Mouse (Mus musculus): ENCODE measurements at regions not wholly inside any gene's neighbourhood (a gene's known extent, or its start where the extent isn't known, plus 50 kb on each side); places are given as distances from the start of the nearest gene placed in this dataset.

DNA sequence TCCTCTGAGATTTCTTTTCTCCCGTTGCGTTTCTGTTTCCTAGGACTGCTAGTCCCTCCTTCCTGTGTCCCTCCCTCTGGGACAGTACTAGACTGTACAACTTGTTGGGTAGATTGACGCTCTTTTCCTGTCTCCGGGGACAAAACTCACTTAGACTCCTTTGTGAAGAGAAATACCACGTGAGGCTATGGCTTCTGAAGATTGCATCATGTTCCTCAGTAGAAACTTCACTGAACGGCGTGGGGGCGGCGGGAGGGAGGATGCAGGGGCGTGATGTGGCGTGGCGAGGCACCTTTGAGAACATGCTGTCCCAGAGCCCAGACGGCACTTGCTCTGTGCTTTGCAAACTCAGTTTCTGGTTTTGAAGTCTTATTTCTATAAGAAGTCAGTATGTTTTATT is 78.5 kb downstream of the Spata18 start:
- no peaks in the 10 kb centered on the region for H3K4me1 ChIP-seq (replicated peaks; ENCODE audit: low read depth, low read length)
- H3K27me3 ChIP-seq (ENCODE audit: insufficient read depth, low read length): no peaks in the 10 kb centered on the region
- no peak for TF ChIP-seq POU5F1 (IDR thresholded peaks at IDR 0.05; ENCODE audit: borderline replicate concordance, low read length)
- H3K9me3 ChIP-seq (ENCODE audit: low read length): no peaks in the 10 kb centered on the region
- H3K4me3 ChIP-seq (replicated peaks; ENCODE audit: low read length): no peak overlapping the region
- no peaks in the 10 kb centered on the region for H3K36me3 ChIP-seq (ENCODE audit: insufficient read depth, low read length)

DNA sequence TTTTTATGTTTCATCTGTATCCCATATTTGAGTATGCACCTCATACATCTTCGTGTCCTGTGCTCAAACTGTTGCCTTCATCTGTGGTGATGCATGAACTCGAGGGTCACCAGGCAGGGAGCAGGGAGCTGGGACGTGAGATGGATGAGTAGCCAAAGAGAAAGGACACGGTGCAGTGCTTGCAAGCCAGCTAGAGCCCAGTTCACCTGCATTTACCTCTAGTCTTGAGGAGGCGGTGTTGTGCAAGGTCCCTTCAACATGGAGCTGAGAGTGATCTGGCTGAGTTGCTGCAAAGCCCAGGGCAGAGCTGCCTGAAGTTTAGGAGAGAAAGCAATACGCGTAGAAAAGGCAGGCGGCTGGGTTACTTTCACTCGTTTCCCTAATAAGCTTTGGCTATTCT is 80.2 kb downstream of the Spata18 start:
- Histone ChIP-seq H3K27me3 (ENCODE audit: insufficient read depth, low read length) (no peaks in the 10 kb centered on the region), H3K36me3 (ENCODE audit: insufficient read depth, low read length) (no peaks in the 10 kb centered on the region), H3K4me3 (replicated peaks; ENCODE audit: low read length) (no peak overlapping the region), H3K9me3 (ENCODE audit: low read length) (0 out of 2 replicates have a peak, but pooled peaks cover under 1% of the 10 kb centered on the region), H3K4me1 (replicated peaks; ENCODE audit: low read depth, low read length) (no peaks in the 10 kb centered on the region)
- TF ChIP-seq POU5F1 (IDR thresholded peaks at IDR 0.05; ENCODE audit: borderline replicate concordance, low read length) (no peak), NANOG (IDR thresholded peaks at IDR 0.05; ENCODE audit: borderline replicate concordance, low read length) (no peak), CTCF (conservative IDR thresholded peaks at IDR 0.05; ENCODE audit: low read length) (no peak)

DNA sequence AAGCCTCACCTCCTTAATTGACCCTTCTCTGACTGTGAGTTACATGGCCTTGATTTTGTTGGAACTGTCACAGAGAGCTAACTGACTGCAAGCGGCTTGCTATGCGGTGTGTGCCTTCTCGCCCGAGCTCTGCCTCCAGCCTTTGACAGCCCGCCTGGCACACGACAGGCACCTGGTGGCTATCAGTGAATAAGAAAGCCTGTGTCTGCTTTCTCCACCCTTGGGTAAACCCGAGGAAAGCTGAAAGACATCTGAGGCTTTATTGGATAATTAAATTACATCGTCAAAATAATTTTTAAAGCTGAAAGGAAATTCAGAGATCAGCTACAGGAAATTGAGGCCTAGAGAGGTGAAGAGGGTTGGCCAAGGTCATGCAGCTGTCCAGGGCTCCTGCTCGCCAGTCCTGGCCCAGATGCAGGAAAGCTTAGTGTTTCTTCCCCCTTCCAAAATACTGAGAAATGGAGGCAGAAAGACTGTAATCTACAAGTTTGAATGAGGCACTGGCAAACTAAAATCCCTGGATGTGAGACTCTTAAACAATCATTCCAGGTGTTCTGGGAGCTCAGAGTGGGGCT is 80.9 kb downstream of the Spata18 start:
- H3K36me3 ChIP-seq (ENCODE audit: insufficient read depth, low read length): no peaks in the 10 kb centered on the region
- 0 out of 2 replicates have a peak, but pooled peaks cover 3% of the 10 kb centered on the region for H3K9me3 ChIP-seq (ENCODE audit: low read length)
- no peak overlapping the region for H3K4me3 ChIP-seq (replicated peaks; ENCODE audit: low read length)
- H3K27me3 ChIP-seq (ENCODE audit: insufficient read depth, low read length): no peaks in the 10 kb centered on the region
- TF ChIP-seq NANOG (IDR thresholded peaks at IDR 0.05; ENCODE audit: borderline replicate concordance, low read length): no peak
- TF ChIP-seq CTCF (conservative IDR thresholded peaks at IDR 0.05; ENCODE audit: low read length): no peak
- TF ChIP-seq POU5F1 (IDR thresholded peaks at IDR 0.05; ENCODE audit: borderline replicate concordance, low read length): no peak
- H3K4me1 ChIP-seq (replicated peaks; ENCODE audit: low read depth, low read length): no peaks in the 10 kb centered on the region

DNA sequence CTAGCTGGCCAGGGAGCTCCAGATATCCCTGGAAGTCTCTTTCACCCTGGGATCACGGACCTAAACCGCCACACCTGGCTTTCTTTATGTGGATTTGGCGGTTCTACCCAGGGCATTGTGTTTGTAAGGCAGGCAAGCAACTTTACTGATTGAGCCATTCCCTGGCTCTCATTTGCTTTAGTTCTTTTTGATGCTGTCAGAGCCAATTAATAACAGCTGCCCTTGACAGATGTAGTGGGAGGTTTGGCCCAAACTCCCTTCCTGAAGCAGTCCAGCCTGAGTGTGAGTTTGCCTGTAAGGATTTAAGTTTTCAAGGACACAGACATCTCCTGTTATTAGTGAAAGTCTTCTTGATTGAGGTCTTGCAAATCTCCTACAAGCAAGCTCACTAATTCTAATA is 89.6 kb downstream of the Spata18 start:
- no peak for TF ChIP-seq NANOG (IDR thresholded peaks at IDR 0.05; ENCODE audit: borderline replicate concordance, low read length)
- no peak for TF ChIP-seq POU5F1 (IDR thresholded peaks at IDR 0.05; ENCODE audit: borderline replicate concordance, low read length)
- no peak for TF ChIP-seq CTCF (conservative IDR thresholded peaks at IDR 0.05; ENCODE audit: low read length)
- Histone ChIP-seq H3K27me3 (ENCODE audit: insufficient read depth, low read length) (no peaks in the 10 kb centered on the region), H3K9me3 (ENCODE audit: low read length) (0 out of 2 replicates have a peak, but pooled peaks cover 3% of the 10 kb centered on the region), H3K36me3 (ENCODE audit: insufficient read depth, low read length) (no peaks in the 10 kb centered on the region), H3K4me1 (replicated peaks; ENCODE audit: low read depth, low read length) (no peaks in the 10 kb centered on the region), H3K4me3 (replicated peaks; ENCODE audit: low read length) (no peak overlapping the region)

DNA sequence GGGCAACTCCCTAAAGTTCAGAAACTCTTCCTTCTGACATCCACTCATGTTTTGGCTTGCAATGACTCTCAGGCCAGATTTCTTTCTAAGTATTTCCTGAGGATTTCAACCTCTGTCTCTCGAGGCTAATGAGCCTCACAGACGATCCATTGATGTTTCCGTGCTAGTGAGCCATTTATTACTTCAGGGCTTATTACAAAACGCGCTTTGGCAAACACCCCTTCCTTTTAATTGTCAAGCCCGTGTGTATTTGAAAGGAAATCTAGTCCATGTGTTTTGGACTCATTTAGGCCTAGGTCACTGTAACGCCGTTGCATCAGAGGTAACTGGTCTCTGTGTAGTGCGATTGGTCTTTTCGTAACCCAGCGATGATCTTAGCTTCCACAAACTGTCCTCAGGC is 90.3 kb downstream of the Spata18 start:
- Histone ChIP-seq H3K4me1 (replicated peaks; ENCODE audit: low read depth, low read length) (no peaks in the 10 kb centered on the region), H3K36me3 (ENCODE audit: insufficient read depth, low read length) (no peaks in the 10 kb centered on the region), H3K9me3 (ENCODE audit: low read length) (0 out of 2 replicates have a peak, but pooled peaks cover 3% of the 10 kb centered on the region), H3K4me3 (replicated peaks; ENCODE audit: low read length) (no peak overlapping the region), H3K27me3 (ENCODE audit: insufficient read depth, low read length) (no peaks in the 10 kb centered on the region)
- TF ChIP-seq NANOG (IDR thresholded peaks at IDR 0.05; ENCODE audit: borderline replicate concordance, low read length) (no peak), POU5F1 (IDR thresholded peaks at IDR 0.05; ENCODE audit: borderline replicate concordance, low read length) (no peak), CTCF (conservative IDR thresholded peaks at IDR 0.05; ENCODE audit: low read length) (no peak)

DNA sequence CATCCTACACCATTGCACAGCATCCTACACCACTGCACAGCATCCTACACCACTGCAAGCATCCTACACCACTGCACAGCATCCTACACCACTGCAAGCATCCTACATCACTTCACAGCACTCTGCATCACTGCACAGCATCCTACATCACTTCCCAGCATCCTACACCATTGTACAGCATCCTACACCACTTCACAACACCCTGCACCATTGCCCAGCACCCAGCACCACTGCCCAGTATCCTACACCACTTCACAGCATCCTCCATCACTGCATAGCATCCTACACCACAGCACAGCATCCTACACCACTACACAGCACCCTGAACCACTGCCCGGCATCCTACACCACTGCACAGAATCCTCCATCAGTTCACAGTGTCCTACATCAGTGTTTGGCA is 92.8 kb downstream of the Spata18 start:
- Histone ChIP-seq H3K9me3 (ENCODE audit: low read length) (no peaks in the 10 kb centered on the region), H3K4me3 (replicated peaks; ENCODE audit: low read length) (no peak overlapping the region), H3K4me1 (replicated peaks; ENCODE audit: low read depth, low read length) (no peaks in the 10 kb centered on the region), H3K27me3 (ENCODE audit: insufficient read depth, low read length) (no peaks in the 10 kb centered on the region), H3K36me3 (ENCODE audit: insufficient read depth, low read length) (no peaks in the 10 kb centered on the region)
- TF ChIP-seq POU5F1 (IDR thresholded peaks at IDR 0.05; ENCODE audit: borderline replicate concordance, low read length) (no peak), CTCF (conservative IDR thresholded peaks at IDR 0.05; ENCODE audit: low read length) (no peak), NANOG (IDR thresholded peaks at IDR 0.05; ENCODE audit: borderline replicate concordance, low read length) (no peak)

DNA sequence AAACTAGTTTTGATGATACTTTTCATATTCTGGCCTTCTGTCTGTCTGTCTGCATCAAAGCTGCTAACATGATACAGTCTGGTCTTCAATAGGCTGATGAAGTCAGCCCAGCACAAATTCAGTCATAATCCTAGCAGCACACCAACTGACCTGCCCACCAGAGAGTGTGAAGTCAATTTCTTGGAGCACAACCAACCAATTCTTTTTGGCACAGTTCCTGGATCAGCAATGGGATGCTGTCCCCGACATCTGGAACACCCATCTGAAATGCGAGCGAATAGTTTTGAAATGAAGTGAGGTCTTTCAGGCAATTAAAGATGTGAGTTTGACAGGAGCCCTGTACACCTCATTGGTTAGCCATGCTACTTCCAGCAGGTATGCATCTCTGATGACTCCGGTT is 98.6 kb downstream of the Spata18 start:
- no peak overlapping the region for H3K4me3 ChIP-seq (replicated peaks; ENCODE audit: low read length)
- no peak for TF ChIP-seq POU5F1 (IDR thresholded peaks at IDR 0.05; ENCODE audit: borderline replicate concordance, low read length)
- no peak for TF ChIP-seq NANOG (IDR thresholded peaks at IDR 0.05; ENCODE audit: borderline replicate concordance, low read length)
- no peak for TF ChIP-seq CTCF (conservative IDR thresholded peaks at IDR 0.05; ENCODE audit: low read length)
- H3K27me3 ChIP-seq (ENCODE audit: insufficient read depth, low read length): no peaks in the 10 kb centered on the region
- H3K36me3 ChIP-seq (ENCODE audit: insufficient read depth, low read length): no peaks in the 10 kb centered on the region
- H3K4me1 ChIP-seq (replicated peaks; ENCODE audit: low read depth, low read length): no peaks in the 10 kb centered on the region
- H3K9me3 ChIP-seq (ENCODE audit: low read length): peaks cover 3% of the 10 kb centered on the region

DNA sequence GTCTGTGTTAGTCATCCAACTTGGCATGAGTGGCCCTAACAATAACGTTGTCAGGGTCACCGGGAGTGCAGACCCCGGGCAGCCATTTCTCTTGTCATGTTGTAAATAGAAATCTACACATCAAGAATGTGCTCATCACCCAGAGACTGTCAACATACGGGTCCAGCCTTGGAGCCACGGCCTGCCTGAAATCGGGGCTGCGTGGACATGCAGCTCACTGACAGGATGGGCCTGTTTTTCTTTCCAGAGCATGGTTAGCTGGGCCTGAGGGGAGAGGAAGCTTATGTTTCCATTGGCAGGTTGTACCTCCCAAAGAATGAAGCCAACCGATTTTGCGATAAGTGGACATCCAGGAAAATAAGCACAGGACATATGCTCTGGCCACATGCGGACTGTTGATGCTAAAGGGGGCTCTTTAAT is 101.1 kb downstream of the Spata18 start:
- TF ChIP-seq NANOG (IDR thresholded peaks at IDR 0.05; ENCODE audit: borderline replicate concordance, low read length) (no peak), CTCF (conservative IDR thresholded peaks at IDR 0.05; ENCODE audit: low read length) (no peak), POU5F1 (IDR thresholded peaks at IDR 0.05; ENCODE audit: borderline replicate concordance, low read length) (no peak)
- Histone ChIP-seq H3K4me3 (replicated peaks; ENCODE audit: low read length) (no peak overlapping the region), H3K27me3 (ENCODE audit: insufficient read depth, low read length) (no peaks in the 10 kb centered on the region), H3K4me1 (replicated peaks; ENCODE audit: low read depth, low read length) (no peaks in the 10 kb centered on the region), H3K9me3 (ENCODE audit: low read length) (peaks cover 3% of the 10 kb centered on the region), H3K36me3 (ENCODE audit: insufficient read depth, low read length) (no peaks in the 10 kb centered on the region)

DNA sequence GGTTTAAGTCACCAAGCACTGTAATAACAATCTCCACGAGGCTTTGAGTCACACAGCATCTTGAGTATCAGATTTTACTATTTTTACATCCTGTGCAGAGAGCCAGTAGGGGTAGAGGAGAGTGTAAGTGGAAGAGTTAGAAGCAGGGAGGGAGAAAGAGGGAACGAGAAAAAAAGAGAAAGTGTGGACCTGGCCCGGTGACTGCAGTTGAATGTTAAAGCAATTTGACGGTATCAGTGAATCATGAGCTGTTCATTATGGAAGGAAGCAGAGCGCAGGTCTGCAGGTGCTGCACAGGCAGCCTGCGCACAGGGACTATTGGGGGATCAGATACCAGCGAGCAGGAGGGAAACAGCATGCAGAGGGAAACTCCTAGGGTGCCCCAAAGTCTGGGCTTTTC is 102.6 kb downstream of the Spata18 start:
- H3K4me3 ChIP-seq (replicated peaks; ENCODE audit: low read length): no peak overlapping the region
- no peaks in the 10 kb centered on the region for H3K36me3 ChIP-seq (ENCODE audit: insufficient read depth, low read length)
- H3K4me1 ChIP-seq (replicated peaks; ENCODE audit: low read depth, low read length): no peaks in the 10 kb centered on the region
- no peaks in the 10 kb centered on the region for H3K27me3 ChIP-seq (ENCODE audit: insufficient read depth, low read length)
- peaks cover 3% of the 10 kb centered on the region for H3K9me3 ChIP-seq (ENCODE audit: low read length)
- TF ChIP-seq NANOG (IDR thresholded peaks at IDR 0.05; ENCODE audit: borderline replicate concordance, low read length) (no peak), POU5F1 (IDR thresholded peaks at IDR 0.05; ENCODE audit: borderline replicate concordance, low read length) (no peak), CTCF (conservative IDR thresholded peaks at IDR 0.05; ENCODE audit: low read length) (no peak)

Data from E14TG2a.4 (cell line).